Mouse (Mus musculus) cerebellum, postnatal 36 days (tissue): ENCODE results near the gene Plin5.

Source experiments
- DNase-seq, 2 experiments: peaks; one replicate each; pipeline ENCODE4 v3.0.0; 2021 to 2022; ENCODE audit warnings: mixed read lengths in 2 of 2

The Plin5 gene

DNA sequence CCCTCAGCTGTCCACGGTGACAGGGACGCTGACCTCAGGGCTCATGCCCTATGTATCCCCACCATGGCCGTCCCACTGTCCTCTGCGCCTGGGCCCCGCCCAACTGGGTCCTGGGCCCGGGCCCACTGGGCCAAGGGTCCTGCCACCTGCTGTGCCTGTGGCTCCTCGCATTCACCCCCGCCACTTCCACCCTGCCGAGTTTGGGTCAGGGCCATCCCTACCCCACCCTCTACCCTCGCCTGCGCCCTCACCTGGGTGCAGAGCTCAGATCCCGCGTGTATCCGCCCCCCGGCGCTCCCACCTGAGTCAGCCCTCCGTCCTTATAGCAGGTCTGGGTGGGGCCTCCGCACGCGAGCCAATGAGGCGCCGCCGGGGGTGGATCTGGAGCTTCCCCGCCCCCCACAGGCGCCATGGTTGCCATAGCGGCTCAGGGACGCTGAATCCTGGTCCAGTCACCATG, at the start of gene Plin5:
Gene Plin5, minus strand, starts transcription at position 346 of the 460 bp plus-strand sequence.
- peak in 1 of 2 experiments; percentile 55 for DNase-seq

DNA sequence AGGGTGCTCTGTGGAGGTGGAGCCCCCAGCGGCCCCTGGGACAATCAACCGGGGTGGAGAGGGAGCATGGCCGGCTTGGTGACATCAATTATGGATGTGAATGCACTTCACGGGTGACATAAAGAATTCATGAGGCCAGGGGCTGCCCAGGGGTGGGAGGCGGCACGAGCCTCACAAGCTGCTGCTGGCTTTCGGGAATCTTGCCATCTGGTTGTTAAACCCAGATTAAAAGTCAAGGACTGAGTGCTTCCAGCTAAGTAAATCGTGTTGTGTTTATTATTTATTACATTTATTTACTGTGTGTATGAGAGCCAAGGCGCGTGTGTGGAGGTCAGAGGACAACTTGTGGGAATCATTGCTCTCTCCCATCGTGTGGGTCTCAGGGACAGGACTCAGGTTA, 48.3 kb upstream of the Plin5 start:
- no peak for DNase-seq

DNA sequence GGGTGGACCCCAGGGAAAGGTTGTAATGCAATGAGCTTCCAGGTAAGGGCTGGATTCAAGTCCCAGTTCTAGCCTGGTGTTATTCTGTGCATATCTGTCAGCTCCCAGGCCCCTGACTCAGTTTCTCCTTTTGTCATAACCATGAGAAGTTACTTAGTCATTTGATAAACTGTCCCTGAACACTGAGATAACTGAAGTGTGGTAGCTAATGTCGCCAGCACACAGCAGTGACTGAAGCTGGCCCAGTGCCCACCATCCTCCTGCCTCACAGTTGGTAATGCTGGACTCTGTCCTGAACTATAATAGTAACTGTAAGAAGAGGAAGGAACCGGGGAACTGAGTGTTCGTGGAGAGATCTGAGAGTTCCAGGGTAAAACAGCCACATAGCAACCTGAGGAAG, 47.1 kb upstream of the Plin5 start:
- DNase-seq = no peak

GRCm38 (mm10) chr17:56163523-56164102, 46.2 kb upstream of the Plin5 start:
- DNase-seq = no peak

- DNase-seq = peak; percentile 88 to 94
Observed at GRCm38 (mm10) chr17:56162231-56162774, 44.9 kb upstream of the Plin5 start, which contains the start of gene Tnfaip8l1. TSS of gene Tnfaip8l1 (plus strand) at chr17:56162477.

DNA sequence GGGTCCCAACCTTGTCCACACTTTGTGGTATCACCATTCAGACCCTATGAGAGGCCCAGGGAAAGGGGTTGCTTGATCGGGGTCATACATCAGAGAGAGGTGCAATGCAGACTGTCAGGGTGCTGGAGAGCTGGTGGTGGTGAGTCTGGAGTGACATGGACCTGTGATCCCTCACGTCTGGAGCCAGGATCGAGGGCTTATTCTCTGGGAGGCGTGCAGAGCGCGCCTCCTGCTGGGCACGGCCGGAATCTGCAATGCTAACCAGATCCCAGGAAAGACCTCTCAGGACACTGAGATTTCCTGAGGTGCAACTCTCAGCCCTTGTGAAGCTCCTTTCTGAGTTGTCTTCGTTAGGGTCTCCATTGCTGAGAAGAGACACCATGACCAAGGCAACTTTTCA, 42.3 kb upstream of the Plin5 start:
- DNase-seq = peak; percentile 57 to 60

DNA sequence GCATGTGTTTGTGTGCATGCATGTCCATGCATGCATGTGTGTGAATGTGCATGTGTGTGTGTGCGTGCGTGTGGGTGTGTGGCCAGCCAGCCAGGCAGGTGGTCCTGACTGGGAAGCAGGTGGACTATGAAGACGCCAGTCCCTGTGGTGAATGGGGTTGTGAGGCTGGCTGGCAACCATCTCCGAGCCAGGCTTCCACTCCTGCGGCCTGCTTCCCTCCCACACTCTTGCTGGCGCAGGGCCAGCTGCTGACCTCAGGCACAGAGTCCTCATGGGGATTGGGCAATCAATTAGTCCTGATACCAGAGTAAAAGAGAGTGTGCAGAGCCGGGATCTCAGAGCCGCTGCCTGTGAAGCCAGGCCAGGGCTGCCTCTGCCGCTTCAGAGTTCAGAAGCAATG, 36.2 kb upstream of the Plin5 start:
- DNase-seq = peak; percentile 26 to 46

DNA sequence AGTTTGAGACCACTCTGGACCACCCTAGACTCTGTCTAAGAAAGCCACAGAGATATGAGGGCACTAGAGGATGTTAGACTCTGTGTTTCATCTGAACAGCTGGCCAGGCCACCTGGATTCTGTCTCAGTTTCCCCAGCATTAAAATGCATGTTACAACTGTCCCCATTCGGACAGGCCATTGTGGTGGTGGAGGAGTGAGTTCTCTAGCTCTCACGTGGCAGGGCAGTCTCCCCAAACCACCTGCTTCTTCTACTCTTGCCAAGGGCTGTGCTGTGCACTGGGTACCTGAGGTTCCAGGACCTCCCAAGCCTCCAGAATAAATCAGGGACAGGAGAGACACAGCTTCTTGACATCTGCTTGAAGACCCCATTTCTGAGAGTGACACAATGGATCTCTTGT, 32.5 kb upstream of the Plin5 start:
- no peak for DNase-seq

DNA sequence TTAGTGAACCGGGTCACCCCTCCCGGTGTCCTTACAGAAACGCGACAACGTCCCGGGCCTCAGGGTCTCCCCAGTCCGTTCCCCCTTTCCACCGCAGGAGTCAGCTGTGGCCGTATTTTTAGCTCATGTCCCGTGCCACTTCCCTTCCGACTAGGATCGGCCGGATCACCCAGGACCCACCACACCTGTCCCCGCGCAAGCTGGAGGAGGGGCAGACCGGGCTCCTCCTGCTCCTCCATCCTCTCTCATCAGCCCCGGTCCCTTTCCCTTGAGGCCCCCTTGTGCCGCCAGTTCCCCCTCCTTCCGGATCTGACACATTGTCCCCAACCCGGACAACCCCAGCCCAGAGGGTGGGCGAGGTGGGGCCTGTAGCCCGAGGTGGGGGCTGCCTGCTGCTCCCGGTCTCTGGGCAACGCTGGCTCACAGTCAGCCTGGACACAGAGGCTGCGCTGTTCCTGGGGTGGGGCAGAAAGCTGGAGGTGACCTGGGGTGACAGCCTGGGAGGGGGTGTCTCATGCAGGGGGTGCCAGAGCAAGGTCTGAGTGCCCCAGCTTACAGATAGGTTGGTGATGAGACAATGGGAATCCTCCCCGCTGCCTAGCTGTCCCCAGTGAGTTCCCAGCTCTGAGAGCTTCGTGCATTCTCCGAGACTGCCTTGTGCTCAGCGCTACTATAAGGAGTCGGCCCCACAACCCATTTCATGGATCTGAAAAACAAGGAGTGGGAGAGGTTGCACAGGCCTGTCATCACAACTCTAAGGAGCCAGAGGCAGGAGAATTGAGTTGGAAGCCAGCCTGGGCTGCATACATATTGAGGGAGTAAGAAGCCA, 31.6 kb upstream of the Plin5 start:
- no peak for DNase-seq

DNA sequence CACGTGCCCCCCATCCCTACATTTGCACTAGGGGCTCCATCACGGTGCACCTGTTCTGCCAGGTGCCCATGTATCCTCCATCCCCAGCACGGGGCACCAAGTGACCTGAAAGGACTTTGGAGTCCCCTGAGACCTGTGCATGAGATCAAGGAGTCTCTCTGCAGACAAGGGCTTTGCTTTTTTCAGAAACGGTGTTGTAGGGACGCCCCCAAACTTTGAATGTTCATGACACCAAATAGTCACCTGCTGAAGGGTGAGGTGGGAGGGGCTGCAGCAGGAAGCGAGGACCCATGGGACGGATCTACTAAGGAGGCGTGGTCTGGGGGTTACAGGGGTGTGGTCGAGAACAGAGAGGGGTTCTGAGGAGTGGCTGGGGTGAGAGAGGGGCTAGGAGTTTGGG, 30.9 kb upstream of the Plin5 start:
- DNase-seq = no peak

DNA sequence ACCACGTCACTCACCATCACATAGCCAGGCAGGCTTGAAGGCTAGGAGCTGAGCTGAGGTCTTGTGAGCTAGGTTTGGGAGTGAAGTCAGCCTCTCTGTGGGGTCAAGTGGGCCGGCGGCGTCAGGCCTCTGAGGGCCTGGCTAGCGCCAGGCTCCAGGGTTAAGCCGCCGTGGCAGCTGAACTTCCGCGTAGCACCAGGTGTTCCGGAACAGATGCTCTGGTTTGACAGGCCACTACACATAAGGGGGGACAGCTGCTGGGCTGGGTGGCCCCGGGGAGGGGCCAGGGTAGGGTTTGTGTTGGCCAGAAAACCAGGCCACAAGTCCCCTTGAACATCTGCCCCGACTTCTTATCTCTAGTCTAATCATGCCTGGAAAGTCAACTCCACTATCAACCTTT, 30.0 kb upstream of the Plin5 start:
- DNase-seq = no peak

DNA sequence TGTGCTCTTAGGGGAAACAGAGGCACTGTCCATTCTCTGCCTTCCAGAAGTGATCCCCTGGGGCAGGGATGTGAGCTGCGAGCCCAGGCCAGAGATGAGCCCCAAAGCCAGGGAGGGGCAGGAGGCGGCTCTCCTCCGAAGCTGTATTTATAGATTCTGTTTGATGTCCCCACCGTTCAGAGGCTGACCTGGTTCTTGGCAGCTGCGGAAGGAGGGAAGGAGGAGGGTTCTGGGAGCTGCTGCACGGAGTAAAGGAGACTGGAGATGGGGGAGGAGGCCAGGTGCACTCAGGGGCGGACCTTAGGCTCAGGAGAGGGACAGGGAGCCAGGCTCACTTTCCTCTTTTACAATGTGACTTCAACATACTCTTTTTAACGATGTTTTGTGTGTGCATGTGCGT, 28.7 kb upstream of the Plin5 start:
- no peak for DNase-seq

- DNase-seq = no peak
Observed at GRCm38 (mm10) chr17:56144546-56144945, 27.1 kb upstream of the Plin5 start.

DNA sequence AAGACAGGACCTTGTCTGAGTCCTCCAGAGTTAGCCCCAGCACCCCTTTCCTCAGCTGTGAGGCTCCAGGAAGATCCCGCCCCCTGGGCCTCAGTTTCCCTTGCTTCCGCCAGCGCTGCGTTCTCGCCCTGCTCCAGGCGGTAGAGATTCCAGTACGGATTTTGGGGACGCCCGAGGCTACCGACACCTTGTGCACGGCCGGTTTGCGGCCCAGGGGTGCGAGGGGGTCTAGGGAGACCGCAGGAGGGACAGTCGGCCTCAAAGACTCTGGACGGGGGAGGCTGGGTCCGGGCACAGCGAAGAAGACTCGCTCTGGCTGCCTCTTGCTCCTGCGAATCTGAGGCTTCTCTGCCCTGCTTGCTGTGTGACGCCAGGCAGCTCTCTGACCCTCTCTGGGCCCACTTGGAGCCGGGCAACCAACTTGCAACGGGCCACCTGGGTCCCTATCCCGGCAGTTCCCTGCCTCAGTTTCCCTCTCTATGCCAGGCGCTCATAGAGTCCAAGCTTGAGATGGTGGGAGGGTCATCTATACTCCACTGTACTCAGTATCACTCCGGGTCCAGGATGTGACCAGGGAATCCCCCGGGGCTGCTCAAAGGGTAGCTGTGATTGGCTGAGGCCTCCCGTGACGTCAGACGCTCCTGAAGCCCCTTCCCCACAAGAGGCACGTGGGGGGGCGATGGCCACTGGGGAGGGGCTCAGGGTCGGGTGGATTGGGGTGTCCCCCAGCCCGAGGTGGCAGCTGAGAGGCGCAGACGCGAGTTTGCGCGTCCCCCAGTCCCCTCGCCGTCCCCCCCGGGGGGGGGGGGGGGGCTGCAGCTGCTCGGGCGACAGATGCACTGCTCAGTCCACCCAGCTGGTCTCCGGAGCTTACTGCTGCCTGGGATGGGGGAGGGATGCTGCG, 24.6 kb upstream of the Plin5 start:
- DNase-seq = peak; percentile 78 to 80

GRCm38 (mm10) chr17:56139858-56140595, 22.6 kb upstream of the Plin5 start, which contains the start of gene Sema6b:
TSS of gene Sema6b (minus strand) at chr17:56140343.
- peak; percentile 83 to 86 for DNase-seq

GRCm38 (mm10) chr17:56139355-56139754, 22.0 kb upstream of the Plin5 start:
- peak in 1 of 2 experiments; percentile 51 for DNase-seq

DNA sequence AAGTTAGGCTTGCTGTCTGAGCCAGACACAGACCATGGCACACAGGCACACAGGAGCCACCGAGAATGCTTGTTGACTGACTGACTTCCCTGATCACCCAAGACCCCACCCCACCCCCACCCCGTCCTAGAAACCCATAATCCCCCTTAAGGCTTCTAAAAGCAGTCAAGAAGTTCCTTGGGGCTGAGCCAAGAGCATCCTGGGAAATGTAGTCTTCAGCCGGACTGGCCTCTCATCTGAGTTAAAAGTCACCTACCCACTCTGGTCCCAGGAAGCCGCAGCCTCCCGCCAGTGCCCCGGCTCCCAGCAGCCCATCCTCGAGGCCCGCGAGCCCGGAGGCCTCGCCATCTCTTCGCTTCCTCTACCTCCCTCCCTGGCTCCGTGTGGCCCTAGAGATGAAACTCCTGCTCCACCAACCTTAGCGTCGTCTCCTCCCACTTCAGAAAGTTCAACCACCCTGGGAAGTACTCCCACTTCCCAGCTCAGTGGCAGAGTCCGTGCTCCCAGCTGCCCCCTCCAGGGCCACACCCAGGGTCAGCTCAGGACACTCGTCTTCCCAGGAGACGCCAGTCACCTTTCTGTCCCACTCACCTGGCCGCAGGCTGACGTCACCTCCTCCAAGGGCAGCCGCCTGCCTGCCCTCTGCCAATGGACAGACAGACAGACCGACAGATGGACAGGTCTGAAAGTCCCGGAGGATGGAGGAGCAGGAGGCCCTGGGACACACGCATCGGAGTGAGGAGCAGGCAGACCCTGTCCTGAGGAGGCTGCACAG, 20.6 kb upstream of the Plin5 start:
- no peak for DNase-seq

DNA sequence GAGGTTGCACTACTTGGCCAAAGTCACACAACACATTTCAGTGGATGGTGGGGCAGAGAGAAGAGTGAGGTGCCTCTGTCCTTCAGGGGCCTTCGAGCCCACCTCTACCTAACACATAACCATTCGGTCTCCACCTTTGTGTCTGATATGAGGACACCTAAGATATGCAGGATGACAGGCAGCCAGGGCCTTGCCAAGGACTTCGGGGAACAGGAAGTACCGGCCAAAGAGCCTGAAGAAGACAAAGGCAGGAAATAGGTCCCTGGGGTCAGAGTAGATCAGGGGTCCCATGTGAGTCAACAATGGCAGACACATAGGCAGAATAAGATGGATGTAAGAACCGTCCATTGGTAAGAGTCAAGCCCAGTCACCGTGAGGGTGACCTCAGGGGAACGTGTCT, 19.2 kb upstream of the Plin5 start:
- DNase-seq = no peak

DNA sequence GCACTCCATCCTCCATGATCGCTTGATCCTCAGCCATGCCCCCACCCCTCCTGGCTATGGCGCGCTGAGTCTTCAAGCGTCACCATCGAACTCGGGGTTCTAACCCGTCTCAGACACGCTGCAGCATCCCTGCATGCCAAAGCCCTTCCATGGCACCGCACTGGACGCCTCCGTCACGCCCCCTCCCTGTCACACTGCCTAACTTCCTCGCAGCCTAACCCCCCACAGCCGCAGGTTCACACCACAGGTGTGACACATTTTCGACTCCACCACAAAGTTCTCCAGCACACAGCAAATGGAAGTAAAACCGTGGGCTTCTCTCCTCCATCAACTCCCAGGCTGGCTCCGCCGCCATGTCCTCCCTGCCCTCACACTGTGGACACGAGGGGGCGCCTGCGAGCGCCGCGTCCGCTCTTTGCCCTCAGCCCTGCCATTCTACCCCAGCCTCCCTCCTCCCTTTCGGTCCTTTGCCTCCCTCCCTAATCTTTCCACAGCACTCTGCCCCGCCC, 17.1 kb upstream of the Plin5 start:
- DNase-seq = peak; percentile 56 to 66

DNA sequence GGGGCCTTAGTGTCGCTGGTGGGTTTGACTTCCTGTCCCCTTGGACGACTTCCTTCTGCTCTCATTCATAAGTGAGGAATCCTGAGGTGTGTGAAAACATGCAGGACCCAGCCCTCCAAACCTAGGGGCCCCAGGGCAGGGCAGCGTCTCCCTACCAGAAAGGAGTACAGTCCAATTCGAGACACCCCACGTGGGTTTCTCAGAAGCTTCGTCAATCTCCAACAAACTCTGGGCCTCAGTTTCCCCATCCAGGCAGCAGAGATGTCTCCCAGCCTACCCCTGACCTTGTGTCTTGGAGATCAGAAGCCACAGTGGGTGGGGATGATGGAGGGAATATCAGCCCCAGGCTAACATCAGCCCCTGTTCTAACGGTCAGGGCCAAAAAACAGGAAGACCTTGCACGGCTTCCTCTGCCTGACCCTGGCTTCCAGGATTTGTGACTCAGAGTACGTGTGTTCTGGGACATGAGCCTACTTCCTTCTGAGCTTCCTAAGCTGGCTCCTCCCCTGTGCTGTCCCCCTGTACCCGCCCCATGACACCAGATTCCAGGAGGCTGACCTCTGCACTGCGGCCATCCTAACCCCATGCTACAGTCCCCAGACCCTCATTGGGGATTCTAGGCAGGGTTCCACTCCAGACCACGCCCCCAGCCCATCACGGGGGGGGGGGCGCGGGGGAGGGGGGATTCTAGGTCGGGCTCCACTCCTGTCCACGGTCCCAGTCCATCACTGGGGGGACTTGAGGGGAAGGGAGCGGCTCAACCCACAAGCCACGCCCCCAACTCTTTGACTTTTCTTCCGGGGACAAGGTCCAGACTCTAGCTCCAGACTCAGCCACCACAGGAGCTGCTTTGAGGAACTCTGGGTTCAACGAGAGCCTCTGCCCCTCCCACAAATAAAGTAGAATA, 16.3 kb upstream of the Plin5 start:
- DNase-seq = no peak
